Mouse (Mus musculus): ENCODE data around the gene Necab3.

Gene Necab3

DNA sequence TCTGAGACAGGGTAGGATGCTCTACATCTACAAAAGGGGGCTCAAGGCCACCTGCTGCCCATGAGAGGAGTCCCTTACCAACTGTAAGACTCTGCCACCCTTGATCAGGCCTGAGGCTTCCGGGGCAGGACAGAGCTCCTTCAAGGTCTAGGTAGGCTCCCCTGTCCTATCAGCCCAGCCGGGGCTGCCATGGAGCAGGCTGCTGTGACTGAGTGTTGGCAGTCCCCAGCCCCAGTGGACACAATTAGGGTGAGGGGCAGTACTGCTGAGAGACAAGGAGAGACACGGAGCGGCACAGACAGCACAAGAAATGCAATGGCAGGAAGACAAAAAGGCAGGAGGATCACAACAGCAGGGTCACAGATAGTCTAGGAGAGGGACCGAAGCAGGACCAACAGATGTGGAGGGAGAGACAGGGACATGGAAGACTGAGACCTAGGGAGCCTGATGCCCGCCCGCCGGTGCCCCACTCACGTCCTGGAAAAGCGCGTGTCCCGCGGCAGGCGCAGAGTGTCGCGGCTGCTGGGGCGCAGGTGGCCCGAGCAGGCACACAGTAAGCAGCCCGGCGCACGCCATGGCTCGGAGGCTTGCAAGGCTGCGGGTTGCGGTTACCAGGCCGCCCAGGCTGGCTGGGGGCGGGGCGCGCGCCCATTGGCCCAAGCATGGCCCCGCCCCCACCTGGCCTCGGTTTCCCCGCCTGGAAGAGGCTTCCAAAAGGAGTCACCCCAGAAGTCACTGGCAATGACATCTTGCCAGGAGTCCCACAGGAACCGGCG lies at the start of gene Necab3:
Necab3 (minus strand) TSS at position 627 of the 776 bp plus-strand sequence.
- DNase-seq (ENCODE audit: low read depth, low spot score) = no peak

DNA sequence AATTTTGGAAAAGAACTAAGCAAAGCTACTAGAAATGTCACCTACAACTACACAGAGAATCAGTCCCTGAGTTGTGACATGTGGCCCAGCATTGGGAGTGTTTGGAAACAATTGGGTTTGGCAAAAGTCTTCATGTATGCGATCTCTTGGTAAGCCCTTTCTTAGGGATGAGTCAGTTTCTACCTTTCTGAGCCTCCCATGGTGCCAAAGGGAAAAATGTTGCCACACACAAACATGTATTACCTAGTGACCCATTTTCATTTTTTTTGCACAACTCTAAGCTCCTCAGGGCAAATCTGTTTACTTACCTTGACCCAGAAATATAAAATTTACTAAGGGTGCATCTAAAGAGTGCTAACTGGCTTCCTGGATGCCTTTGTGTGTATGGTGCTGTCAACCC lies 48.3 kb upstream of the Necab3 start:
- DNase-seq (ENCODE audit: low read depth, low spot score) = no peak

DNA sequence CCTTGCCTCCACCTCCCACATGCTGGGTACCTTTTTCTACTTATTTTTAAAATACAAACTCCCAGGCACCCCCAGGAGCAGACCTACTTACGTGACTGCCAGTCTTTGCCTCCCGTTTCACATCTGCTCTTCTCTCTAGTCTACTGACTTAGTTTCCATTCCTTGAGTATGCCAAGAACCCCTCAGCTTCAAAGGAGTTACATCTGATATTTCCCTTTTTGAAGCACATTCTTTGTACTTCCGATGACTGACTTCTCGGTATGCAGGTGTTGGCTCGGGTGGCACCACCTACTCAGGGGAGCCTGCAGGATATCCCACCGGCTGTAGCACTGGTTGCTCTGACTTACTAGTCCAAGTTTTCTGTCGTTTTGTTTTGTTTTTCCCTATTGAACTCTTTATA lies 45.5 kb upstream of the Necab3 start:
- DNase-seq (ENCODE audit: low read depth, low spot score) = no peak

DNA sequence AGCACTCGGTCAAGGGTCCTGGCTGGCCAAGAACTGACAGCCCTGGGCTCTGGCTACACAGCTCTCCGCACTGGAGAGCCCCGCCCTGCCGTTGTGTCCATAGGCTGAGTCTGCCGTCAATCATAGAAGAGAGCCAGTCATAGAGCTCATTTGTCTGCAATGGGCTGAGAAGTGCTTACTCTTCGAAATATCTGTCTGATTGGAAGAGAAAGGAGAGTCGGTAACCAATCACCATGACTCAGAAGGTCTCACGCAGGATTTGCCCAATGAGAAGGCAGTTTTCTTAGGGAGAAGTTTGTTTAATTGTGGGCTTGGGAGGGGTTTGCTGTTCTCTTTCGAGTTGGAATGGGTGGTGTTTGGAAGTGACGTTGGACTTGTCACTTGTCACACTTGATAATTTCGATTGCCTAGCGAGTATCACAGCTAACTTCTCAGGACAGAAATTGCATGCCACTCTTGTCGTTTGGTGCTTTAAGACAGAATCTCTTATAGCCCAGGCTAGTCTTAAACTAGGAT lies 45.0 kb upstream of the Necab3 start, which contains the start of gene Pxmp4:
Pxmp4 (minus strand) TSS at position 71 of the 516 bp plus-strand sequence.
- peak; percentile 90 for DNase-seq (ENCODE audit: low read depth, low spot score)

DNA sequence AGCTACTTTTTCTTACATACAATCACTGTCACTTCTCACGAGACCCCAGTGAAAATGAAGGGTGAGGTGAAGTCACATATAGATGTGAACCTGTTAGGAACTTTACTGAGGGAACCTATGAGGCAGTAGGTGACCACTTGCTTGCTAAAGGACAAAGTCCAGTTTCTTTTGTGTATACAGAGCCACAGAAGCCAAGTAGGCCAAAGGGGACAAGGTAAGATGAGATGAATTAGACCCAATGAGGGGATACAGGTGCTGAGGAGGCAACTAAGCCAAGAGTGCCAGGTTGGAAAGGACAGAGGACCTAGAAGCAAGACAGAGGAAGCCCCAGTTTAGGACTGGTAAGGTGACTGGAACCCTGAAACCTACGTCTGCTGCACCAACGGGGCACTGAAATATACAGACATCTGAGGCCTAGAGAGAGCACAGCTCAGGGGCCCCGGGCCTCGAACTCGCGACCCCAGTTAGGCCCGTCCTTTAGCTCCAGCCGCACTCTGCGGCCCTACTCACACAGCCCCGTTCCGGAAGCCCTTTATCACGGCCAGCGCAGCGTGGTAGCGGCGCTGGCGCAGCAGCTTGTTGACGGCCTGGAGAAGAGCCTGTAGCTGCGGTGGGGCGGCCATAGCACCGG lies 44.4 kb upstream of the Necab3 start:
- no peak for DNase-seq (ENCODE audit: low read depth, low spot score)

DNA sequence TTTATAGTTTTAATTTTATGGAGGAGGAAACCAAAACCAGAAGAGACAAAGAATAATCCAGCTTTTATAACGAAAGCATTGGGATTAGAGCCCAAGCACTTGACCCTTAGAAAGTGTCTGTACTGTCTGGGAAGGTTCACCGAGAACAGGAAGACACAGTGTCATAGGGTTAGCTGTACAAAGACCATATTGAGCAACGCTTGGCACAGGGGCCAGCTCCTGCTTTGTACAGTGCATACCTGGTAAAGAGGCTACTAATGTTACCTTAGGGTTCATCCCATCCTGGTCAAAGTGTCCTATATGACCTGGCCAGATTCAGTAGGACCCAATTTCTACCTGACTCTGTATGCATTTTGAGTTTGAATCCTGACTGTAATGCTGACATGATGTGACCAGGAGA lies 42.6 kb upstream of the Necab3 start:
- no peak for DNase-seq (ENCODE audit: low read depth, low spot score)

DNA sequence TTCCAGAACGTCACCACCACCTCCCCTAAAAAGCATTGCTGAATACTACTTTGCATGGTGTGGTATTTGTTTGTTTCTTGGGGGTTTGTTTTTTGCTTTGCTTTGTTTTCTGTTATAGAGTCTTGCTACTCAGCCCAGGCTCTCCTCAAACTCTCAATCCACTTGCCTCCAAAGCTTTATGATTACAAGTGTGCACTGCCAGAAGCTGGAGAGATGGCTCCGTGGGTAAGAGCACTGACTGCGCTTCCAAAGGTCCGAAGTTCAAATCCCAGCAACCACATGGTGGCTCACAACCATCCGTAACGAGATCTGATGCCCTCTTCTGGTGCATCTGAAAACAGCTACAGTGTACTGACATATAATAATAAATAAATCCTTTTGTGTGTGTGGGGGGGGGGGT lies 41.9 kb upstream of the Necab3 start:
- DNase-seq (ENCODE audit: low read depth, low spot score) = no peak

DNA sequence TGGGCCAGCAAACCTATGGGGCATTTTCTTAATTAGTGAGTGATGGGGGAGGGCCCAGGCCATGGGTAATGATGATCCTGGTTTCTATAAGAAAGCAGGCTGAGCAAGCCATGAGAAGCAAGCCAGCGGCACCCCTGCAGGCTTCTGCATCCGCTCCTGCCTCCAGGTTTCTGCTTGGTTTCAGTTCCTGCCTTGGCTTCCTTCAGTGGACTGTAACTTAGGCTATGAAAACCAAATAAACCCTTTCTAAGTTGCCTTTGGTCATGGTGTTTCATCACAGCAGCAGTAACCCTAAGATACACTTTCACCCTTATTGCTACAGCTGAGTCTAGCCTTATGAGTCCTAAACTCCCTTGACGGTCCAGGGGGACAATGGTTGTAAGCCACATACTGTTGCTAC lies 38.7 kb upstream of the Necab3 start:
- no peak for DNase-seq (ENCODE audit: low read depth, low spot score)

DNA sequence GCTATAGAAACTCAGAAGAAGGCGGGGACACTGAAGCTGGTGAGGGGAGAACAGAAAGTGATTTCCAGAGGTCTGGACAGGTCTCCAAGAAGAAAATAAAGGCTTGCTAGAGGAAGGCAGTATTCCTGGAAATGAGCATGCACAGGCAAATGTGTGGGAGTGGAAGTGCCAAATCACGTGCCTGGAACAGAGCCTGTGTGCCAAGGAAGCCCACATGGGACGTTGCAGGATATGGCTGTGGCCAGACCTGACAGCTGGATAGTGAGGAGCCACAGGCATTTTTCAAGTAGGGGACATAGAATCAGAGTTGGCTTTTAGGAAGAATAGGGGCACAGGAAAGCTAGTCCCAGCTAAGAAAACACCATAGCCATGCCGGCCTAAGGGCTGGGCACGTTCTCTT lies 37.1 kb upstream of the Necab3 start:
- DNase-seq (ENCODE audit: low read depth, low spot score) = no peak

DNA sequence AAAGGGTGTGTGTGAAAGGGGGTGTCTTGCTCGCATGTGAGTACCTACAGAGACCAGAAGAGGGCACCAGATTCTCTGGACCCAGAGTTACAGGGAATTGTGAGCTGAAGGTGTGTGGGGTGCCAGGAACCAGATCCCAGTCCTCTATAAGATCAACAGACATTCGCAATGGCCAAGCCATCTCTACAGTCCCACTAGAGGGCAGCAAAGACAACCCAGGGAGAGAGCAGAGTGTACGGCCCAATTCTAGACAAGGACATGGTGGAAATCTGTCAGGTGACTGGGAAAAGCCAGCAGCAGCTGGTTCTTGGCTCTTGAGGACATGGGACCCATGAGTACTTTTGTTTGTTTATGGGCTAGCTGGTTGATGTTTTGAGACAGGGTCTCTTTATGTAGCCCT lies 34.3 kb upstream of the Necab3 start:
- no peak for DNase-seq (ENCODE audit: low read depth, low spot score)

DNA sequence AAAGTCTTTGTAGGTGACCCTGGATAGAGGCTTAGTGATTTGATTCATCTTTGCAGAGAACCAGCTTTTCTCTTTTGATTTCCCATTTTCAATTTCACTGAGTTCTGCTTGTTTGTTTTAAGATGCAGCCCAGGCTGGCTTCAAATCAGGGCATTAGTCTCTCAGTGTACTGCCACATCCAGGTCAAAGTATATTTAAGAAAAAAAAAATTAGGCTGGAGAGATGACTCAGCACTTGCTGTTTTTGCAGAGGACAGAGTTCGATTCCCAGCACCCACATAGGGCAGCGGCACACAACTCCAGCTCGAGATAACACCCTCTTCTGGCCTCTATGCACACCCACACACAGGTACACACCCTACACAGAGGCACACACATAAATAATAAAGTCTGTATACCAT lies 32.5 kb upstream of the Necab3 start:
- no peak for DNase-seq (ENCODE audit: low read depth, low spot score)

DNA sequence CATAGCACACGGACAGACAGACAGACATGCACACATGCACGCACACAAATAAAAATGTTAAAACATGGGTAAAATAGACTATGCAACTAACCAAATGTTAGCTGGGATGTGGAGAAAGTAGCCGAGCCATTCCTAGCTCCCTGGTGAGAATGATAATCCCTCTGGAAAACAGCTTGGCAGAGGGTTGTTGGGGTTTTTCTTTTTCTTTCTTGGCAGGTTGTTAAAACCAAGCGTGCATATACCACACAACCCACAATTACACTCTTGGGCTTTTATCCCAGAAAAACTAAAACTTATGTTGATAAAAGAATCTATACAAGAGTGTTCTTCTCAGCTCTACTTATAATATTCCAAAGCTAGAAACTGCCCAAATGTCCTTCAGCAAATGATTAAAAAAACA lies 30.4 kb upstream of the Necab3 start:
- no peak for DNase-seq (ENCODE audit: low read depth, low spot score)

DNA sequence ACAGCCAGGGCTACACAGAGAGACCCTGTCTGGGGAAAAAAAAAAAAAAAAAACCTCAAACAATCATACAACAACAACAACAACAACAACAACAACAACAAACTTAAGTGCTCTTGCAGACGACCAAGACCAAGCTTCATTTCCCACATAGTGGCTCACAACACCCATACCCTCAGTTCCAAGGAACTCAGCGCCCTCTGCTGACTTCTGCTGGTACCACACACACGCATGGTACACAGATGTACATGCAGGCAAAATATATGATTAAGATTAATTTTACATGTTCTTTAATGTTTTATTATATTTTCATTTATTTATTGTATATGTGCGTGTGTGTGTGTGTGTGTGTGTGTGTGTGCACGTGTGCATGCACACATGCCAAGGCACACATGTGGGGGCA lies 27.7 kb upstream of the Necab3 start:
- no peak for DNase-seq (ENCODE audit: low read depth, low spot score)

DNA sequence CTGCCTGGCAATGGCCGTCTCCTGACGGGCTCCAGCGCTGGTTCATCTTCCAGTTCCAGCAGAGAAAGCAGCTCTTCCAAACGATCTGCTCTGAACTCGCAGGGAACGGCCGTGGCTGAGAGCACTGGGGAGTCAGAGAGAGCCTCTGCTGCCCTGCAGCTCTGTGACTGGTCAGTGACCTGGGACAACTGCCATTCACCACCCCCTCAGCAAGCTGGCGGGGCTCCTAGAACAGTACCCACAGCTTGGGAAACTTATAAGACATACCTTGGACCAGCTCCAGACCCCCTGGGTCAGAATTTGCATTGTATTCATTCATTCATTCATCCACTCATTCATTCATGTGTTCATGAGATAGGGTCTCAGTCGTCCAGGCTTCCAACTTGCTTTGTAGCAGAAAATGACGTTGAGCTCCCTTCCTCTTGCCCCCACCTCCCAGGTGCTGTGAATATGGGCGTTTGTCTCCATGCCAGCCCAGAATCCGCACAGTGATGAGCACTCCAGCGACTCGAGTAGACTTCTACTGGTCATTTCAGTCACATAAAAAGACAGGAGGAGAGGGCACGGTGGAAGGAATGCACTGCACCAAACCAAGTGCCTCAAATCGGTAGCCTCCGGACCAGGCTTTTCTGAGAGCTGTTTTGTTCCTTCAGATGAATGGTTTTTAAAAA lies 26.4 kb upstream of the Necab3 start:
- DNase-seq (ENCODE audit: low read depth, low spot score) = no peak

DNA sequence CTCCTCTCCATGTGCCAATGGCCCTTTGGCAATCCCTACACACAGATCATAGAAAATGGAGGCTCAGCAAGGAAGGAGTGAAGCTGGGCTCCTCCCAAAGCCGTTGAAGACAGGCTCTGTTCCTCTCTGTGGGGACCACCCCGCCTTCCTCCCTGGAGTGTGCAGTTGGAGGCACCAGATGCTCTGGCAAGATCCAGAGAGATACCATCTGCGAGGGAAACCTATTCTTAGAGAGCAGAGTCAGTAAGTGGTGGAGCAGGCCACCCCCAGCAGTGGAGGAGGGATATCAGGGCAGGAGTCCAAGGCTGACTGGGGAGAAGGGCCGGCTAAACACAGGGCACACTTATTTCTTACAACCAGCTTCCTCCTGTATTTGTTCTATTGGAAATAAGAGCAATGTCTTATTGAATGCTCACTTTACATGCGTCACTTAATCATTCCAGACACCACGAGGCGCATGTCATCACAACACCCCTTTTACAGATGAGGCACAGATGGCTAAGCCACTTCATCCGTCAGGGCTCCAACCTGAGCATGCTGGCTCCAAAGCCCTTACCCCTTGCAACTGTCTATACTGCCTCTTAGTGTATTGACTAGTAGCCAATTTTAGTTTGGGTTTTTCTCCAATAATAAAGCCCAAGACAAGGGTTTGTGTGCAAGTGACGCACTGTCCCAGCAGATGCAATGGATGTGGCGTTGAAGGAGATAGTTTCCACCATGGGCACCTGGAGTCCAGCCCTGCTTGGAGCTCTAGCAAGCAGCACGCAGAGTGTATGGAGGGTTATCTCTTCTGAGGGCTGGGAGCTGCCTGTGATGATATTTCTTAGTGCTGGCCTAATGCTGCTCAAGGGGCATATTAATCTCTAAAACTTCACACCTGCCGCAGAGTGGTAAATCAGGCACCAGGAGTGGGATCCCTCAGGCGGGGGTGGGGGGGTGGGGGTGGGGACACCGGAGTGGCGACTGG lies 25.5 kb upstream of the Necab3 start:
- no peak for DNase-seq (ENCODE audit: low read depth, low spot score)

DNA sequence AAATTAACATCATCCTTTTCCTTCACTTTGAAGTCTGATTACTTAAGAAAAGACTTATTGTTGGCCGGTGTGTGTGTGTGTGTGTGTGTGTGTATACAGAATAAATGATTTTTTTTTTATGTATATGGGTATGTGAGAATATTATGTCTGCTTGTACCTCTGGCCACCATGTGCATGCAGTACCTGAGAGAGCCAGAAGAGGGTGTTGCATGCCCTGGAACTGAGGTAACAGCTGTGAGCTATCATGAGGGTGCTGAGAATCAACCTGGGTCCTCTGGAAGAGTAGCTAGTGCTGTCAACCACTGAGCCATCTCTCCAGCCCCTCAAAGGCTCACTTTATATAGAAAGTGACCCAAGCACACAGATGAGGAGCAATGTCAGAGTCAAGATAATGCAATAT lies 22.7 kb upstream of the Necab3 start:
- no peak for DNase-seq (ENCODE audit: low read depth, low spot score)

DNA sequence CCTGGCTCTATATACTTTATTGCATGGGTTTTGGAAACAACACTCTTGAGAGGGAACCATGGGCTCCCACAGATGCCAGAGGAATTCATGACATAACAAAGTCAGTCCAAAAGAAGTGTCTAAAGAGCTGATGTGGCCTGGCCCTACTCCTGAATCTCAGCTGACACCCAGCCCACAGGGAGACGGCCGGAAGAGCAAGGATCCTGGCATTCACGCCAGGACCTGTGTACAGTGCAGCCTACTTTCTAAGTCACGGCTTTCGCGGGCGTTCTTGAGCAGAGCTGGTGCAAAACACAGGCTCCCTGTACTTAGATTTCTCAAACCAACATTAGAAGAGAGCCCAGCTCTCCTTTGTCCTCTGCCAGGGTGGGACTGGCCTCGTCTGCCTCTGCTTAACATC lies 21.9 kb upstream of the Necab3 start:
- DNase-seq (ENCODE audit: low read depth, low spot score) = no peak

DNA sequence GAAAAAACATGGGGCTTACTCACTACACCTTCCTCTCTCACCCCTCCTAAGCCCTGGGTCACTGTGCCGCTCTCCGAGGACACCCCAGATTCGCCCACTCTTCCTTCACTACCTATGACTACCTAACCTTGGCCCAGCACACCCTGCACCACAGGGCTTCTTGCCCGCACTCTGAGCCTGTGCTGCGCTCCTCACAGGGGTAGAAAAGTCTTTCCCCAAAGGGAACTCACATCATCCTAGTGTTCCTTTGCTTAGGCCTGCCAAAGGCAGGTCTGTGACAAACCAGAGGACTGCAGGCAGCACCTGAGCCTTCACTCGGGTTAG lies 19.0 kb upstream of the Necab3 start:
- no peak for DNase-seq (ENCODE audit: low read depth, low spot score)

DNA sequence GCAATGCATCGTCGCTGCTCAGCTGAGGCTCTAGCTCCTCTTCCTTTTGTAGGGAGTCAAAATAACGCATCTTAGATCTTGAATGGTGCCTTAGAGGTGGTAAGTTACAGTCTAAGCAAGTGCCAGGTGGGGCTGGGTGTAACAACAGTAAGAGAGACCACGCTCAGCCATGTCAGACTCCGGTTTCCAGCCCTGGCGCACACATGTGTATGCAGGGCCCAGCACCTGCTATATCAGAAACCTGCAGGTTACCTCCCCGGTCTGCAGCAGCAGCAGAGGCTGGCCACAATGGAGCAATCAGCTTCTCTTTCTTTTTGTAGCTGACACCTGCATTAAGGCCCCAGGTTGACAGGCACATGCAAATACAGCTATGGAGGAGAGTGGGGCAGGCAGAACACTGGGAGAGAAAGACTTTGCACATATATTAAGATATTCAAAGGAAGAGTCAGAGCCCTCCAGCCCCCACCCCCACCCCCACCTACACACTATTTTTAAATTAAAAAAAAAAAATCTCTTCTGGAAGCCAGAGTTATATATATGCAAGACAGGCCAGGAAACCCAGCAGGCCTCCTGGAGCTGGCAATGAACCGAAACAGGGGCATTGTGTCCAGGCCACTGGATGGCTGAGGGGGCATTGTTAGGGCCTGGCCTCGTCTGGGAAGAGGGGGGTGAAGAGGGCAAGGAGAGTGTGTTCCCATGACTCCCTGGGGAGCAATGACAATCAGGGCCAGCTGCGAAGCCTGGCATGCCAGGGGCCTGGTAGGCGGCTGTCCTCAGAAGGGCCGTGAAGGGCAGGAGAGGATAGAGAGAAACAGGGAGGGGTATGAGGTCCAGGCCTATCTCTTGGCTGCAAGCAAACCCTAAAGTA lies 18.4 kb upstream of the Necab3 start:
- no peak for DNase-seq (ENCODE audit: low read depth, low spot score)

DNA sequence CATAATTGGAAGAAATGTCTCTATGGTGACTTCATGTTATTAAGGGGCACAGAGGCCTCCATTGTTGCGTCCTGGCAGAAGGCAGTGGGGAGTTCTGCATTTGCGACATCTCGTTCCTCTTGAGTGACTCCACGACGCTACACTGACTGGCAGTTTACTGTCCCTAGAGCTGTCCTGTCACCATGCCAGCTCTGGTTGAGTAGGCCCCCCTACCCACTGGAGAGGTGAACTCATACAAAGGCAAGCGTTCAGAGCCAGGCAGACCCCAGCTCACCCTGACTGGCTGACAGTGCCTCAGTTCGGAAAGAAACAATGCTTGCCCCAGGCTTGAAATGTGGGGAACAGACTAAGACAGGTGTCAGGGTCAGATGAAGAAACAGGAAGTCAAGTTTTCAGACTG lies 15.6 kb upstream of the Necab3 start:
- DNase-seq (ENCODE audit: low read depth, low spot score) = no peak

DNA sequence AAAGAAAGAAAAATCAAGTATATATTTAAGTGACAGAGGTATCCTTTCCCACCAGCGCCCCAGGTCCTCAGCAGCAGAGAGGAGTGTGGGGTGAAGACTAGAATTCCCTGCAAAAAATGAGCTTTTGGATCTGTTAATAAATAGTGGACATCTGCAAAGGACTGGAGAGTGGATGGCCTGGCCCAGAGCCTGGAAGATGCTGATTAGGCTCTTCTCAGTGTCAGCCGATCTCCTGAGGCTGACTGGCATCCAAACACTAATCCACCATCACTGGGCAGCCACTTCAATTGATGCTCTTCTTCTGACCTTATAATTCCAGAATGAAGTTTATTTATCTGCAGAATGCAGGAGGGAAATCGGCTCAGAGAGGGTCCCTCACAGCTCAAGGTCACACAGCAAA lies 14.3 kb upstream of the Necab3 start:
- DNase-seq (ENCODE audit: low read depth, low spot score) = no peak
